Mouse (Mus musculus): ENCODE results near the gene Tmem262.
A peak's percentile ranks its signal among the peaks of the same experiment; 100 is the strongest.
"Not testable (repeated sequence)": the region's sequence is repeated elsewhere in the genome, so short reads cannot be mapped to it uniquely, and the experiment has no call there.

Gene Tmem262

DNA sequence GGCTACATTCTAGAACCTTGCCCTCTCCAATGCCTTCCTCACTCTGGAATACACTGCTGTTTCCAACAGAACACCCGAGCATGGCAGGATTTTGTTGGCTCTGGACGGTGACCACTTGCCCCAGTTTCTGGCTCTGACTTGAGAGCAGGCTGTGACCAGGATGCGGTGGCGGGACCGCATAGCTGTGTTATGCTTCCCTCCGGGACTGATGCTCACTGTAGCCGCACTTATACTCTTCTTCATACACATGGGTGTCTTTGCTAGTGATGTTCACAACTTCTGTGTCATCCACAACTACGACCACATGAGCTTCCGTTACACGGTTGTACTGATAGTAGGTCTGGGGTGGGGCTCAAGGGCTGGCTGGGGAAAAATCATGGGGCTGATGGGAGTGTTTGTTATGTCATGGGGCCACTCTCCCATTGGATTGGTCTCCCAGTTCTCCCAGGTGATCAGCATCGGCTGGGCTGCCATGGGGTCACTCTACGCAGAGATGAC, at the start of gene Tmem262:
Gene Tmem262 (plus strand): TSS at position 51 of the 498 bp plus-strand sequence.
- DNase-seq (ENCODE audit: low spot score) = no peak

DNA sequence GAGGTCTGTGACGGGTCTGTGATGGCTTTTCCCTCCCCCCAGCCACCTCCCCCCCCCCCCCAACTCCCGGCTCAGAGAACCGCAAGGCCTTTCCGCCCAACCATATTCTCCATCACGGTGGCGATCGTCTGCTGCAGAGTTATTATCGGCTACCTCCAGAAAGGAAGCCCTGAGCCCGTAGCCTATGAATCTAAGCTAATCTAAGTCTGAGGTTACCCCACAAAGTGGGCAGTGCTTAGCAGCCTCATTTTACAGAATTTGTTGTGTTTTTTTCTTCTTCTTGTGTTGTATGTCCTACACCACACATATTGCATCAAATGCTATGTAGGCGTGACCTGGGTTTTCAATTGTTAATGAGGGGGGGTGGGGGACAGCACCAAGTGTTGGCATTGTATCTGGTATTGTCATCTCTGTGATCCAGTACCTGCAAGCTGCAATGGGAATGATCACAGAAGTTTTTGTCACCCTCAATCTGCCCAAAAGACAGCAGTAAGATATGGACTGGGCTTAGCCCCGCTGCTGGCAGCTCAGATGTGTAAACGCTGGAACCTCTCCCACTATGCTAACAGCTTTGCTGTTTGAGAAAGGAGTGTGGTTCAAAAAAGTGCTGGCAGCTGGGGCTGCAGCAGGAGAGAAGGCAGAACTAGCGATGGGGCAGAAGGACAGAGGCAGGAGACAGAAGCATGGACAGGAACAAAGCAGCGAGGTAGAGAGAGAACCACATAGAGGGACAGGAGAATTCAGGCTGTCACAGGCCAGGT, 49.1 kb upstream of the Tmem262 start:
- no peak for DNase-seq (ENCODE audit: low spot score)

DNA sequence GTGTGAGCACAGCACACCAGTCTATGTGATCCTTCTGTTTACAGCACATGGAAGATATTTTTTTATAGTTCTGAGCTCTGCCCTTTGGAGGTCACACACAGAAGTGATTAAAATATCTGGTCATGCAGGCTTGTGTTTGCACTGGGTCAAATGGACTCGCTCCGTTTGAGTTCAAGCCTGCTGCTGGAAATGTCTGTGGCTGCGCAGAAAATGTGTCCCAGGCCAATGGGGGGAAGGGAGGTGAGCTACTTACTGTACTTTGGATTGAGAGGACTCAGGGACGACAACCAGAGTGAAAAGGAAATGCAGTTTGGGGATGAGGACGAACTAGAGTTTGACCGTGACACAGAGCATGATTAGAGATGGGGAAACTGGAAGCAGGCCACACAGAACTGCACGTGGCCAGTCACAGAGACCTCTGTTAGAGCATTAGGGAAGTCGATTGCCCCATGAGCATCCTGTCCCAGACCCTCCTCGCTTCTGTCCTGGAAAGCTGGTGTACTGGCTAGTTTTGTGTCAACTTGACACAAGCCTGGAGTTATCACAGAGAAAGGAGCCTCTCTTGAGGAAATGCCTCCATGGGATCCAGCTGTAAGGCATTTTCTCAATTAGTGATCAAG, 43.8 kb upstream of the Tmem262 start:
- no peak for DNase-seq (ENCODE audit: low spot score)

DNA sequence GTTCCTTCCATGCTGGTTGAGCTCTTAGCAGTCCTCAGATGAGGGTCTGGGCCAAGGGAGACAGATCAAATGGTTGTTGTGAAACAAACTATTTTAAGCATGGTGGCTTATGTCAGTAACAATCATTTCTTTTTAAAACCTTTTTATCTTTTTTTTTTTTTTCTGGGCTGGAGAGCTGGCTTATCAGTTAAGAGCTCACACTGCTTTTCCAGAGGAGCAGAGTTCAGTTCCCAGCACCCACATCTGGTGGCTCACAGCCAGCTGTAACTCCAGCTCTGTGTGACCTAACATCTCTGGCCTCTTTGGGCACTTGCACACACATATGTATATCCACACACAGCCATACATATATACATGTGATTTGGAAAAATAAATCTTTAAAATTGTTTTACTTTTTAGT, 42.1 kb upstream of the Tmem262 start:
- no peak for DNase-seq (ENCODE audit: low spot score)

DNA sequence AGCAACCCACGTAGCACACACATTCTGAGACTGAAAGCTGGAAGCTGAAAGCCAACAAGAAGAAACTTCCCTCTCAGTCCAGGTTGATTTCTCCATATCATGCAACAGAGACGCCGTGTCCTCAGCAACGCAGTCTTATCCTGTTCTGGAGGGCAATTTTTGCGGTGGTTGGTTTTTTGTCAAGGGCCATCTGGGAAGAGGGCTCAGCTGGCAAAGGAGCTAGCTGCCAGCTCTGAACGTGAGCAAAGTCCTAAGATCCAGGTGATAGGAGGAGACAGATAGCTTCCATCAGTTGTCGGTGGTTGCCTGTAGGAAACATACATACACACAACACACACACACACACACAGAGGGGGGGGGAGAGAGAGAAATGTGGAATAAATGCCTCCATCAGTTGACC, 41.5 kb upstream of the Tmem262 start:
- DNase-seq (ENCODE audit: low spot score) = no peak

DNA sequence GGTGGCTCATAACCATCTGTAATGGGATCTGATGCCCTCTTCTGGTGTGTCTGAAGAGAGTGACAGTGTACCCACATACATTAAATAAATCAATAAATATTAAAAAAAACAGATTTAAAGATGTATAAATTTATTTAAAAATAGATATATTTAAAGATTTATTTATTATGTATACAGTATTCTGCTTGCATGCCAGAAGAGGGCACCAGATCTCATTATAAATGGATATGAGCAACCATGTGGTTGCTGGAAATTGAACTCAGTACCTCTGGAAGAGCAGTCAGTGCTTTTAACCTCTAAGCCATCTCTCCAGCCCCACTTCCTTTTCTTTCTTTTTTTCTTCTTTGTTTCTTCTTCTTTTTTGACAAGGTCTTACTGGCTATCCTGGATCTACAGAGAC, 39.8 kb upstream of the Tmem262 start:
- DNase-seq (ENCODE audit: low spot score) = no peak

DNA sequence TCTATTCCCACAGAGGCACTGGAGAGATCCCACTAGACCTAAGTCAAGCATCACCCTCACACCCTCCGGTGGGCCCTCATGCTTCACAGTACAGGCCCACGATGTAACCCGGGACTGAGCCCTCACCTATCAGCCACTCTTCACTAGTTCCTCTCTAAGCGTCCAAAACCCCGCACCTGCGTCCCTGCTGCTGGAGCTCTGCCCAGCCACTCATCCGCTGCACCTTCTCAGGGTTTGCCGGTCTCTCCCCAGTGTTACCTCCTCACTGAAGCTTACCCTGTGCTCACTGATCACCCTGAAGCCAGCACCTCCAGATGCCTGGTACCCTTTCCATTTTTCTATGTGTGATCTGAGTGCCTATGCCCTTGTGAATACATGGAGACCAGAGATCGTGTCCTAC, 37.5 kb upstream of the Tmem262 start:
- no peak for DNase-seq (ENCODE audit: low spot score)

DNA sequence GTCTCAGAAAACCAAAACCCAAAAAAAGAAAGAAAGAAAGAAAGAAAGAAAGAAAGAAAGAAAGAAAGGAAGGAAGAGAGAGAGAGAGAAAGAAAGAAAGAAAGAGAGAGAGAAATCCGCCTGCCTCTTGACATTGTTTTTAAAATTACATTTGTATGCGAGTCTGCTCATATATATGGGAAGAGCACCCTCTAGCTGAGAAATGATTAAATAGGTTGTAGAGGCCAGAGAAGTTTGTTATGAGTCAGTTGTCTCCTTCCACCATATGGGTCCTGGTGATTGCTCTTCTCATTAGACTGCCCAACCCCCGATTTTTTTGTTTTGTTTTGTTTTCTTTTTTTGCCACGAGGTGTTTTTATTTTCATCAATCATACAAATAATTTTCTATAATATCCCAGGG, 35.7 kb upstream of the Tmem262 start:
- DNase-seq (ENCODE audit: low spot score) = not testable (repeated sequence)

DNA sequence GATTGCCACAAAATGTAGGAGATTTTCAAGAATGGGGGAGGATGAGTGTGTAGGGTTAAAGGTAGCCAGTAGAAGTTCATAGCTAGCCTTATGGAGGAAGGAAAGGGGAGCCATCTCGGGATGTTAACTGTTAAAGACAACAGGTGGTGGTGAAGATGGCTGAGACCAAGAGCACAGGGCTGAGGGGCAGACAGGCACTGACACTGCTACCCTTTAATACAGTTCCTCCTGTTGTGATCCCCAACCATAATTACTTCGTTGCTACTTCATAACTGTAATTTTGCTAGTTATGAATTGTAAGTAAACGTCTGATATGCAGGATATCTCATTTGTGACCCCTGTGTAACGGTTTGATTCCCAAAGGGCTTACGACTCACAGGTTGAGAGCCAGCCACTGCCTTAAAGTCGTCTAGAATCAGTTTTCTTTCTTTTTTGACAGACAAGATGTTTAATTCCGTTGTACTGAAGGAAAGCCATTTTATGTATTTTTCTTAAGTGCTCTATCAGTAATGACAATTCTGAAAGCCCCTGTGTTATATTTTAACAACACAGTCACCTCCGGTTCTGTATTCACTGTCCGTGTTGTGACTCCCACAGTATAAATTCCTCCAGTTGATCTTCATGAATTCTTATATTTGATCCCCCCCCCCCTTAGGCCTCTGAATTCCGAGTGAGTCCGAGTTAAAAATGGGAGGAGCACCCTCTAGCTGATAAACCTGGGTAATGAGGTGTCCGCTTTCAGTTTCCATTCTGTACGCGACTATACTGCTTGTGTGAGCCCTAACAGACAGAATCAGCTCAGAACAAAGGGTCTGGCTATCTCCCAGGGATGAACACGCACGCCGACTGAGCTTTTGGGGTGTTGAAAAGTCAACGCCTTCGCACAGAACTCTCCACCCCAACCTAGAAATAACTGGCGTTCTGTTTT, 34.2 kb upstream of the Tmem262 start:
- no peak for DNase-seq (ENCODE audit: low spot score)

DNA sequence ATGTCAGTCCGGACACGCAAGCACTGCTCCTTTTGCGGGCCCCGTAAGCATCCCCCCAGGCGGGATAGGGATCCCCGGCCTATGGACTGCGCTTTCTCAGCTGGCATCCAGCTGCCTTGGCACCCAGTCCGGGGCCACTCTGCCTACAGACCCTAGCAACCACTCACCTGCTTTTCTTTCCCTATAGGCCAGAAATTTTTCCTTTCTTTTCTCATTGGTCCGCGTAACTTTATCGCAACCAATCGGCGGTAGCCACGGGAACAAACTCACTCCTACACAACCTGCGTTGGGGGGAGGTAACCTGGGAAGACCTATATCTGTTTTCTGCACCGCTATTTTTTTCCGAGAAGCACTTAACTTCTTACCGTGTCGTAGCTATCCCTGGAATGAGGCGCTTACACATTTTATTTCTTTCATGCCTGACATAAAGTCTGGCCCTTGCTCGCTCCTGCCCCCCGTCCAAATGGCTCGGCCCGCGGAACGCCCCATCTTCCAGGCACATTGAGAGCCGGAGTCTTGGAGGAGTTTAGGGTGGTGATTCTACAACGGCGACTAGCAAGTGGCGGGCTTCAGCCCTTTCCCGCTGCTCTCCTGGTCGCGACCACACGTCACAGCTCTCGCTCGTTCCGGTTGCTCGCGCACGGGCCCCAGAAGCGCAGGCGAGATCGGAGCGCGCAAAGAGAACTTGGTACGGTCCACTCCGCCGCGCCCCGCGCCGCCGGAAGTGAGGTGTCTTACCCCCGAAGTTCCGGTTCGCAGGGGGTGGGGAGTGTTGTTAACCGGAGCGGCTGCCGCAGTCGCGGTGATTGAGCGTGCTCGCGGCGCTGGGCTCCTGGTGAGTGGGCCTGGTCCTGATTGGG, 33.3 kb upstream of the Tmem262 start, which contains the start of gene Syvn1:
Gene Syvn1 (plus strand): TSS at position 283 of the 860 bp plus-strand sequence.
- DNase-seq (ENCODE audit: low spot score) = peak; percentile 88

DNA sequence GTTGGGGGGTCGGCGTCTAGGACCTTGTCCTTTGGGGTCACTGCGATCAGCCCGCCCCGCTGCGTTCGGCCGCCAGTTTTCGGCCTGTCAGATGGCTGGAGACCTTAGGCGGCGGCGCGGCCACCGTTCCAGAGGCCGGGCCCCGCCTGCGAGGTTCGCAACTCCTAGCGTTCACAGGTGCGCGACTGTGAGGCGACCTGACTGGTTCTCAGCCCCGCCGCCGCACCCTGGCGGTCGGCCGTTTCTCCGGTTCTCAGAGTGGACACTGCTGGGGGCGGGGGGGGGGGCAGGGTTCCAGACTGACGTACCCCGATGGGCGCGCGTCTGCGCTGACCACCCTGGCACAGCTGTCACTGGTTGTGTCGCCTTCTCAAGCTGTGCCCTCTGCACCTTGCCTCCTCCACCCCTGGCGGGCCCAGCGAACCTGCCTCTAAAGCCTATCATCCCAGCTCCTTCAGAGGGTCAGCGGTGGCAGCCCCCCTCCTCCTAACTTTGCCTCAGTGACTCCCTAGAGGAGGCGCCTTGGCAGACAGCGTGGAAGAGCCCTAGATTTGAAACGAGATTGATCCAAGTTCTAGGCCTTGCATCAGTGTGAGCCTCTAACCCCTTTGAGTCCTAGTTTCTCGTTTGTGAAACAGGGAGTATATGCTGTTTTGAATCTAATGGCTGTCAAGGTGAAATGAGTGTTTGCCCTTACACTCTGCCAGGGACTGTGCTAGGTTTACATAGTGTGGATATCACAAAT, 32.5 kb upstream of the Tmem262 start:
- DNase-seq (ENCODE audit: low spot score) = no peak

DNA sequence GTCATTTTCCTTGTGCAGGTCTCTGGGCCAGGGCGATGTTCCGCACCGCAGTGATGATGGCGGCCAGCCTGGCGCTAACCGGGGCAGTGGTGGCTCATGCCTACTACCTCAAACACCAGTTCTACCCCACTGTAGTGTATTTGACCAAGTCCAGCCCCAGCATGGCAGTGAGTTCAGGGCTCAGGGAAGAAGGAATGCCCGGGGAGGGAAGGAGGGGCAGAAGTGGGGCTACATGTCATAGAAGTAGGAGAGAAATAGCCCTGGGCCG, 32.0 kb upstream of the Tmem262 start:
- DNase-seq (ENCODE audit: low spot score) = no peak

DNA sequence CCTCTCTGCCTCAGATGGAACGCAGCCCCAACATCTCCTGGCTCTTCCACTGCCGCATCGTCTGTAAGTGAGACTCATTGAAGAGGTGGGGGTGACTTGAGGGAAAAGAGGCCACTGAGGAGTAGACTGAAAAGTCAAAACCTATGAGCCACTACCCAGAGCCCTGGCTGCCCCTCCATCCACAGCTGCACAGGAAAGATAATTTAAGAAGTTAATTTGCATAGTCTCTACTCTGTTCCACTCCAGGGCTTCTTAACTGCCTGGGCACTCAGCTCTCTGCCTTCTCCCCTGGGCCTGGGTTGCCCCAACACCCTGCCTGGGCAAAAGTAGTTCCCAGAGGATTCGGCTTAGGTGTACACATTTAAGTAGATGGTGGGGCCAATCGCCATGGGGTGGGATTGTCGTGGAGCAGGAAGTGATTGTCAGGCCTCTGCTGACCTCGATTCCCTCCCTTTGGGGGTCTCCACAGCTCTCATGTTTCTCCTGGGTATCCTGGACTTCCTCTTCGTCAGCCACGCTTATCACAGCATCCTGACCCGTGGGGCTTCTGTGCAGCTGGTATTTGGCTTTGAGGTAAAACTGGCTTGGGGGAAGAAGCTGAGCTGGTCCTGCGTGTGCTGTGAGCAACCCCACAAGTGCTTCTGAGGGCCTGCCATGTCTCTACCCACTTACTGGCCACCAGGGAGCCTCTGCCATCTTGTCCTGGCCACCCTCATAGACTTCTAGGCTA, 31.0 kb upstream of the Tmem262 start:
- DNase-seq (ENCODE audit: low spot score) = no peak

DNA sequence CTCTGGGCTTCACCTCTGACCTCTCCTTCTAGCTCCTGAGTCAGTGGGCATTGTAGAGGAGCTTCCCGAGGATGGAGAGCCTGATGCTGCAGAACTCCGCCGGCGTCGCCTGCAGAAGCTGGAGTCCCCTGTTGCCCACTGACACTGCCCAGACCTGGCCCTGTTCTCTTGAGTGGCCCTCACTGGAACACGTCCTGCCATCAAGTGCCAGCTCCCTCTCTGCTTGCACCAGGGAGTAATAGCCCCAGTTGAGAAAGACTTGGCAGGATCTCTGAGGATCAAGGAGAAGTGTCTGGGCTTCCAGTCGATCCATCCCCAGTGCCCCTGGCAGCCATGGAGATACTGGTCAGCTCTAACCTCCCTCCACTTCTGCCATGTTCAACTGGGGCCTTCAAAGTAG, 27.3 kb upstream of the Tmem262 start:
- DNase-seq (ENCODE audit: low spot score) = no peak

DNA sequence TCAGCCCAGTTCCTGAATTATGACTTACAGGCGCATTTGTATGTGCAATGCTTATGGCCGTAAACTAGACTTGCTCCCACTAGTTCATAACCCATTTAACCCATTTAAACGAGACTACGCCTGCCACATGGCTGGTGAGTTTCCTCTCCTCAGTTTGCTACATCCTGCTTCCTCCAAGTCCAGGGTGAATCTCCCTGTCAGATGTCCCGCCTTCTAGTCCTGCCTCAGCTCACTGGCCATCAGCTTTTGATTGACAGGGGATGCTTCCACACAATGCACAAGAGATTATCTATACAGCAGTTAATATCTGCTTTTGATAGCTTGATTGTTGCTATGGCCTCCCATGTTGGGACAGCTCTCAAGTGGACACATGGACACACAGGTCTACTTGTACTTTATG, 25.5 kb upstream of the Tmem262 start:
- no peak for DNase-seq (ENCODE audit: low spot score)

DNA sequence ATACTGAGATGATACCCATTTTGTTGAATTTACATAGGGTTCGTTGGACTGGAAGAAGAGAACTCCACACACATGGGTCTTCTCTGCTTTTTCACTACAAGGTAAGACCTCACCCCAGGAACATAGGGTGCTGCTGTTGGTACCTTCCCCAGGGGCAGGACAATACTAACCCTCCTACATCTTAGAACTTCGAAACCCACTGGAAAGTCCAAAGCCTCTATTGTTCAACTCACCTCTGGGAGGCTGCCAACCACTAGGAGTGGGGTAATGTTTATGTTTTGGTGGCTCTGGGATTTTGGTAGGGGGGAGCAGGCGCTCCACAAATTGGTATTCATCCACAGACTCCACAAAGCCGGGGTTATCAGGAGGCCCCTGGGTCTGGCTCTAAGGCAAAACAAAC, 23.1 kb upstream of the Tmem262 start:
- no peak for DNase-seq (ENCODE audit: low spot score)

DNA sequence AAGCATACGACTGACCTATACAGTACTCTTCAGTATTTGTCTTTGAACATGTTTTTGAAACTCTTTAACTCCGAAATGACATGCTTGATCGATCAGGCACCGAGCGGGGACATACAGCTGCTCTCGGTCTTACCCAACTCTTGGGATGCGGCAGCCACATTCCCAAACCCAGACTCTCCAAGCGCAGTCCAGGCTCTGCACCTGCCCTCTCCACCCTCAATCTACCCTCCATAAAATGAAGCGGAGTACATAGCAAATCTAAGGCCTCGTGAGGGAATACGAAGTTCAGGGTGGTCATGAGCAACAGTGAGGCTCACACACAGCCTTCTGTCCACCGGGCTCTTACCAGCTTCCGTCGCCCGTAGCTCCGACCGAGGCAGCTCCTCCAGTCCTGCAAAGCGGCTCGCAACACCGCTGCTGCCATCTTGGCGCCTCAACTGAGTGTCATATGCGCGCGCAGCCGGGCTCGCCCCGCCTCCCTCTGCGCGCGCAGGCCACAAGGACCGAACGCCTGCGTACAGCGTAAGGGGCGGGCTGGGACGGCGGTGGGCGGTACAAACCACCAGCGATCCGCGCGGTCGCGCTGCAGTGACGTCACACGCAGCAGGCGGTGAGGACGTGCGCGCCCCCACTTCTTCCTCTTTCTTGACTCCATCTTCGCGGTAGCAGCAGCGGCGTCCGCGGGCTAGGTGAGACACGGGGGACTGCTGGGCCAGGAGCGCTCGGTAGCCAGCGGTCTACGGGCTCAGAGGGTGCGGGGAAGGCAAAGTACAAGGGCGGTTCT, 22.3 kb upstream of the Tmem262 start, which contains the start of the genes Mrpl49 and Fau:
Gene Mrpl49 (minus strand): TSS at position 473 of the 784 bp plus-strand sequence.
Gene Fau (plus strand): TSS at position 532 of the 784 bp plus-strand sequence.
- DNase-seq (ENCODE audit: low spot score) = peak; percentile 98

DNA sequence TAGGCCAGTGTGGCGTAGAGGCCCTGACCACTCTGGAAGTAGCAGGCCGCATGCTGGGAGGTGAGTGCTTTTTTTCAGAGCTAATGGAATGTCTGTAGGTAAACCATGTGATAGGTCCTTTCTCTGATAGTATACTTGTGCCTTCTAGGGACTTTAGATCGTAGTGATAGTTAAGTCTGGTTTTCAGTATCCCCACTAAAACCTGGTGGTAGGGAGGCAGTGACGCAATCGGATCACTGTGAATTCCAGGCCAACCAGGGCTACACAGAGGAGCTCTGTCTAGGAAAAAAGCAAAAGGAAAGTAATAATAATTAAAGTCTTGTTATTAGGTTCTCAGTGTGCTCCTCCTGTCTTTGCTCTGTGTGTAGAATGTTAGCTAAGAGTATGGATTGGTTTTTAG, 21.3 kb upstream of the Tmem262 start:
- DNase-seq (ENCODE audit: low spot score) = no peak

DNA sequence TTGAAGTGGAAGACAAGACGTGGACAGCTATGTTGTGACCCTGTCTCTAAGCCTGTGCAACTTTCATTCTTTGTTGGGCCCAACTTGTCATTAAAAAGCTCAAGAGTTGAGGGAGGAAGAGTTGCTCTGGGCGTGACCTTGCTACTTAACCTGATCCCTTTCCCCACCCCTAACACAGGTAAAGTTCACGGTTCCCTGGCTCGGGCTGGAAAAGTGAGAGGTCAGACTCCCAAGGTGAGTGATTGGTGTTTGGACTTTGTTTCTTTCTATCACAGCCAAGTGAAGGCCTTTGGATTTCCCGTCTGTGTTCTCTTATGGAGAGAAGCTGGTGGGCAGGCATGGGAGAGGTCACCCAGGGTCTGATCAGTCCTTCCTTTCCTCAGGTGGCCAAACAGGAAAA, 20.9 kb upstream of the Tmem262 start:
- no peak for DNase-seq (ENCODE audit: low spot score)

Measured in ovary, adult 18-20 months (tissue).